ENCODE assay signal across 10 mouse cellular contexts in genomic region chr2:180902086-180902485, GRCm38 (mm10). TPM values are rescaled to one million over a fixed set of nuclear protein-coding genes. Genes with fewer than 3 reads are reported as not detected.
DNase-seq lines count a peak whose midpoint lies in the region; ATAC-seq and TF ChIP-seq lines count a peak whose summit lies in the region.
"Had no signal": no experiment of that assay in that cellular context is flagged by ENCODE, and none has a peak within 500 bp of the region (broad histone marks: within the 10 kb centered on the region; RNA-seq: fewer than 3 reads in every experiment).

No protein-coding gene starts in this region.

- peaks cover 15% of the 10 kb centered on the region for H3K4me1 ChIP-seq in forebrain, embryonic 13.5 days
- H3K4me1 ChIP-seq in forebrain, embryonic 10.5 days = peaks cover 9% of the 10 kb centered on the region
- H3K4me1 ChIP-seq in midbrain, postnatal 0 days (ENCODE audit: insufficient read depth, low read length) = peaks cover 4% of the 10 kb centered on the region; the same call in 1 of the 2 replicates
- H3K4me1 ChIP-seq in midbrain, embryonic 13.5 days (replicated peaks) = peaks cover 34% of the 10 kb centered on the region
- H3K4me1 ChIP-seq: lung, embryonic 15.5 days had no signal

- H3K9ac ChIP-seq in forebrain, embryonic 13.5 days = no peak overlapping the region
- H3K9ac ChIP-seq in midbrain, postnatal 0 days (replicated peaks; ENCODE audit: low read length, poor library complexity, severe bottlenecking) = no peak overlapping the region; the same call in 1 of the 2 replicates
- H3K9ac ChIP-seq in midbrain, embryonic 13.5 days (replicated peaks) = no peak overlapping the region
- H3K9ac ChIP-seq: lung, embryonic 15.5 days had no signal

- WGBS in forebrain, embryonic 13.5 days = 46% methylated on average over 2 of the region's 2 CpGs
- WGBS in forebrain, embryonic 10.5 days = 46% methylated on average over 2 of the region's 2 CpGs
- 24% methylated on average over 2 of the region's 2 CpGs for WGBS in midbrain, postnatal 0 days
- WGBS in midbrain, embryonic 13.5 days = 34% methylated on average over 2 of the region's 2 CpGs

- H3K4me2 ChIP-seq in forebrain, embryonic 13.5 days = no peak overlapping the region
- no peak overlapping the region for H3K4me2 ChIP-seq in midbrain, postnatal 0 days (ENCODE audit: low read depth, low read length, poor library complexity, severe bottlenecking)
- no peak overlapping the region for H3K4me2 ChIP-seq in midbrain, embryonic 13.5 days (replicated peaks)
- H3K4me2 ChIP-seq: lung, embryonic 15.5 days had no signal

- no peak overlapping the region for H3K4me3 ChIP-seq in forebrain, embryonic 13.5 days
- no peak overlapping the region for H3K4me3 ChIP-seq in forebrain, embryonic 10.5 days
- H3K4me3 ChIP-seq in midbrain, postnatal 0 days (ENCODE audit: low read depth, low read length) = no peak overlapping the region
- no peak overlapping the region for H3K4me3 ChIP-seq in midbrain, embryonic 13.5 days (replicated peaks)
- H3K4me3 ChIP-seq: hindbrain, embryonic 10.5 days; lung, embryonic 15.5 days had no signal

- TF ChIP-seq CTCF in midbrain, postnatal 0 days (IDR thresholded peaks at IDR 0.05) = peak; percentile 88

- no peaks in the 10 kb centered on the region for H3K27me3 ChIP-seq in forebrain, embryonic 13.5 days
- H3K27me3 ChIP-seq in forebrain, embryonic 10.5 days (ENCODE audit: poor library complexity, severe bottlenecking) = no peaks in the 10 kb centered on the region
- H3K27me3 ChIP-seq in midbrain, postnatal 0 days (ENCODE audit: insufficient read depth, low read length) = no peaks in the 10 kb centered on the region
- no peaks in the 10 kb centered on the region for H3K27me3 ChIP-seq in midbrain, embryonic 13.5 days

- H3K27ac ChIP-seq in forebrain, embryonic 13.5 days = no peak overlapping the region
- no peak overlapping the region for H3K27ac ChIP-seq in forebrain, embryonic 10.5 days
- no peak overlapping the region for H3K27ac ChIP-seq in midbrain, postnatal 0 days (ENCODE audit: low read depth, low read length)
- H3K27ac ChIP-seq in midbrain, embryonic 13.5 days = no peak overlapping the region
- H3K27ac ChIP-seq: hindbrain, embryonic 10.5 days; lung, embryonic 15.5 days had no signal

- no peak for DNase-seq in forebrain, embryonic 10.5 days (ENCODE audit: extremely low spot score, low spot score)
- DNase-seq in midbrain, postnatal 0 days (ENCODE audit: low spot score) = peak; percentile 79
- DNase-seq in cerebellum, adult 9-10 months = peak; percentile 73
- DNase-seq in naive thymus-derived CD4-positive, alpha-beta T cell, adult 2 months (ENCODE audit: low read depth) = peak; percentile 52
- DNase-seq in frontal cortex, postnatal 25 days (ENCODE audit: low spot score in 2 of 2) = no peak
- no peak for DNase-seq in gastrocnemius, adult 18-20 months (ENCODE audit: low spot score)

- H3K36me3 ChIP-seq in forebrain, embryonic 13.5 days (ENCODE audit: poor library complexity, severe bottlenecking) = peaks cover 33% of the 10 kb centered on the region
- peaks cover 39% of the 10 kb centered on the region for H3K36me3 ChIP-seq in forebrain, embryonic 10.5 days (replicated peaks)
- H3K36me3 ChIP-seq in midbrain, postnatal 0 days (ENCODE audit: insufficient read depth, low read length) = peaks cover 7% of the 10 kb centered on the region; the same call in 1 of the 2 replicates
- H3K36me3 ChIP-seq in midbrain, embryonic 13.5 days = peaks cover 10% of the 10 kb centered on the region

- no peaks in the 10 kb centered on the region for H3K9me3 ChIP-seq in forebrain, embryonic 13.5 days (replicated peaks)
- H3K9me3 ChIP-seq in forebrain, embryonic 10.5 days = no peaks in the 10 kb centered on the region
- H3K9me3 ChIP-seq in midbrain, postnatal 0 days (ENCODE audit: low read length) = no peaks in the 10 kb centered on the region
- H3K9me3 ChIP-seq in midbrain, embryonic 13.5 days = no peaks in the 10 kb centered on the region
- H3K9me3 ChIP-seq: hindbrain, embryonic 10.5 days; lung, embryonic 15.5 days had no signal

- ATAC-seq in forebrain, embryonic 13.5 days = 0 out of 2 replicates have a peak, but pooled peaks have one; percentile 22
- 0 out of 2 replicates have a peak, but pooled peaks have one; percentile 41 for ATAC-seq in midbrain, postnatal 0 days (ENCODE audit: low FRiP score)
- no peak; the same call in 1 of the 2 replicates for ATAC-seq in midbrain, embryonic 13.5 days

RNA-seq across cellular contexts. Expression of gene Ythdf1, which starts 18.7 kb away (rescaled TPM):
- polyA plus RNA-seq in forebrain, embryonic 13.5 days (2015; fragmentation: Nextera tagmentation; extraction: Ambion mirVana) = 25.3 and 33.1 TPM in 2 replicates
- polyA plus RNA-seq in forebrain, embryonic 10.5 days (2016; fragmentation: Nextera tagmentation; extraction: Ambion mirVana) = 47.4 and 56.6 TPM in 2 replicates
- 32.2 and 38.9 TPM in 2 replicates for total RNA-seq in midbrain, postnatal 0 days (2014; rRNA removed)
- polyA plus RNA-seq in midbrain, postnatal 0 days (2015; fragmentation: Nextera tagmentation; extraction: Ambion mirVana) = 50.1 and 56.6 TPM in 2 replicates
- polyA plus RNA-seq in midbrain, embryonic 13.5 days (2015; fragmentation: Nextera tagmentation; extraction: Ambion mirVana) = 37.7 and 47.2 TPM in 2 replicates
- 10 to 100 TPM; 39.9 to 41.6 TPM for total RNA-seq in gastrocnemius, adult 18-20 months (2021)

RNA-seq across cellular contexts. Expression of gene Birc7, which starts 26.7 kb away (rescaled TPM):
- polyA plus RNA-seq in forebrain, embryonic 13.5 days (2015; fragmentation: Nextera tagmentation; extraction: Ambion mirVana) = 0.14 and 0.25 TPM in 2 replicates
- polyA plus RNA-seq in forebrain, embryonic 10.5 days (2016; fragmentation: Nextera tagmentation; extraction: Ambion mirVana) = 0.54 and 0.56 TPM in 2 replicates
- total RNA-seq in midbrain, postnatal 0 days (2014; rRNA removed) = not detected in 2 replicates
- polyA plus RNA-seq in midbrain, postnatal 0 days (2015; fragmentation: Nextera tagmentation; extraction: Ambion mirVana) = 0.10 and 0.28 TPM in 2 replicates
- 0.27 and 0.55 TPM in 2 replicates for polyA plus RNA-seq in midbrain, embryonic 13.5 days (2015; fragmentation: Nextera tagmentation; extraction: Ambion mirVana)
- total RNA-seq in gastrocnemius, adult 18-20 months (2021) = not detected

RNA-seq across cellular contexts. Expression of gene Nkain4, which starts 52.4 kb away (rescaled TPM):
- polyA plus RNA-seq in forebrain, embryonic 13.5 days (2015; fragmentation: Nextera tagmentation; extraction: Ambion mirVana) = 53.3 and 53.8 TPM in 2 replicates
- polyA plus RNA-seq in forebrain, embryonic 10.5 days (2016; fragmentation: Nextera tagmentation; extraction: Ambion mirVana) = 19.7 and 27.0 TPM in 2 replicates
- total RNA-seq in midbrain, postnatal 0 days (2014; rRNA removed) = 40.4 and 59.5 TPM in 2 replicates
- polyA plus RNA-seq in midbrain, postnatal 0 days (2015; fragmentation: Nextera tagmentation; extraction: Ambion mirVana) = 95.5 and 111 TPM in 2 replicates
- polyA plus RNA-seq in midbrain, embryonic 13.5 days (2015; fragmentation: Nextera tagmentation; extraction: Ambion mirVana) = 94.0 and 101 TPM in 2 replicates
- under 1 TPM in 1 of 2 experiments, not detected in 1; 0.66 TPM for total RNA-seq in gastrocnemius, adult 18-20 months (2021)

Comparison
In these comparisons a context has a peak if more than half of its experiments do, and no peak if none do; other contexts are left out.
1. DNase-seq: peak in midbrain, postnatal 0 days (single experiment), cerebellum, adult 9-10 months (single experiment) and naive thymus-derived CD4-positive, alpha-beta T cell, adult 2 months (single experiment); none in forebrain, embryonic 10.5 days (single experiment), frontal cortex, postnatal 25 days (0 of 2) and gastrocnemius, adult 18-20 months (single experiment).